In the genomic region with DNA sequence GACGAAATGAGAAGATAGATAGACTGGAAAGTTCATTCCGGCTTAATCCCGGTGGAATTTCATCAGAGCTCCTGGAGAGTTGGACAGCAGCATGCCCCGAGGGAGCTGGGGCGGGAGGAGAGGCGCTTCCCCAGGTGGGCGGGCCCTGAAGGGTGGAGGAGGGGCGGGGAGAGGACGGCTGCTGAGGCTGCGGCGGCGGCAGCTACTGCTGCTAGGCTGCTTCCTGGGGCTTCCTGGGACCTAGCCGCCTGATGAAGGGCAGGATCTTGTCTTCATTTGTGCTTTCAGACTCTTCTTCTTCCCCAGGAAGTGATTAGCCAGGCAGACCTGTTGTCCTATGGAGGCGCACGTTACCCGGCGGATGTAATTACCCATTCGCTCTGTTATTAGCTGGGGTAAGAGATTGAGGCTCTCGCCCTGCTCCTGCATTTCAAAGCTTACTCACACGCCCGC, we compare ENCODE assay signal across 8 mouse cellular contexts.
DNase-seq lines count a peak whose midpoint lies in the region; ATAC-seq lines count a peak whose summit lies in the region.

No protein-coding gene starts in this region.

- DNase-seq in spleen, adult 18-20 months = peak; percentile 29 to 52
- no peak for DNase-seq in spleen, postnatal 4 days (ENCODE audit: low spot score in 2 of 2)
- peak; percentile 79 for DNase-seq in embryonic facial prominence, embryonic 10.5 days (ENCODE audit: low spot score)
- peak; percentile 45 to 47 for DNase-seq in kidney, adult 8-10 months
- peak; percentile 38 for DNase-seq in splenic B cell, adult 2 months (ENCODE audit: low read depth, low spot score)
- no peak for DNase-seq in frontal cortex, postnatal 25 days (ENCODE audit: low spot score in 2 of 2)

- H3K4me3 ChIP-seq in embryonic facial prominence, embryonic 10.5 days = peak overlapping the region; percentile 53
- peak overlapping the region; percentile 37 for H3K4me3 ChIP-seq in heart, embryonic 11.5 days (ENCODE audit: low read depth, low read length)
- peak overlapping the region; percentile 35 for H3K4me3 ChIP-seq in lung, embryonic 16.5 days (ENCODE audit: low read length)

- ATAC-seq in heart, embryonic 11.5 days (replicated peaks; ENCODE audit: insufficient number of reproducible peaks, low FRiP score, low TSS enrichment) = no peak
- peak; percentile 58; the same call in 1 of the 2 replicates for ATAC-seq in lung, embryonic 16.5 days (ENCODE audit: low read depth)

- peaks cover 71% of the 10 kb centered on the region for H3K4me1 ChIP-seq in embryonic facial prominence, embryonic 10.5 days
- peaks cover 11% of the 10 kb centered on the region; the same call in 1 of the 2 replicates for H3K4me1 ChIP-seq in heart, embryonic 11.5 days (ENCODE audit: control insufficient read depth, insufficient read depth, low read length)
- H3K4me1 ChIP-seq in lung, embryonic 16.5 days (replicated peaks; ENCODE audit: control insufficient read depth, insufficient read depth, low read length) = peaks cover 12% of the 10 kb centered on the region

- H3K27me3 ChIP-seq in embryonic facial prominence, embryonic 10.5 days (replicated peaks; ENCODE audit: low read depth, poor library complexity, severe bottlenecking) = peaks cover 65% of the 10 kb centered on the region
- H3K27me3 ChIP-seq in heart, embryonic 11.5 days (ENCODE audit: control insufficient read depth, insufficient read depth, low read length) = peaks cover 59% of the 10 kb centered on the region
- peaks cover 38% of the 10 kb centered on the region for H3K27me3 ChIP-seq in lung, embryonic 16.5 days (ENCODE audit: control insufficient read depth, insufficient read depth, low read depth, low read length)
- no peaks in the 10 kb centered on the region for H3K27me3 ChIP-seq in splenic B cell, adult 2 months (ENCODE audit: control insufficient read depth, insufficient read depth, low read length, poor library complexity, severe bottlenecking)

- 0 out of 2 replicates have a peak, but pooled peaks cover 2% of the 10 kb centered on the region for H3K9me3 ChIP-seq in embryonic facial prominence, embryonic 10.5 days
- no peaks in the 10 kb centered on the region for H3K9me3 ChIP-seq in heart, embryonic 11.5 days (replicated peaks; ENCODE audit: control insufficient read depth, low read length)
- no peaks in the 10 kb centered on the region for H3K9me3 ChIP-seq in lung, embryonic 16.5 days (ENCODE audit: control insufficient read depth, low read length)

- H3K36me3 ChIP-seq in embryonic facial prominence, embryonic 10.5 days (replicated peaks) = no peaks in the 10 kb centered on the region
- H3K36me3 ChIP-seq in heart, embryonic 11.5 days (ENCODE audit: control insufficient read depth, insufficient read depth, low read length) = no peaks in the 10 kb centered on the region
- no peaks in the 10 kb centered on the region for H3K36me3 ChIP-seq in lung, embryonic 16.5 days (ENCODE audit: control insufficient read depth, insufficient read depth, low read length)
- H3K36me3 ChIP-seq in splenic B cell, adult 2 months (ENCODE audit: control insufficient read depth, insufficient read depth, low read length, poor library complexity, severe bottlenecking) = no peaks in the 10 kb centered on the region

- under 1% methylated on average over 21 of the region's 21 CpGs for WGBS in embryonic facial prominence, embryonic 10.5 days
- 1% methylated on average over 21 of the region's 21 CpGs for WGBS in heart, embryonic 11.5 days (ENCODE audit: insufficient replicate concordance)
- WGBS in lung, embryonic 16.5 days = under 1% methylated on average over 21 of the region's 21 CpGs

- H3K9ac ChIP-seq in heart, embryonic 11.5 days (ENCODE audit: low read depth, low read length) = peak overlapping the region; percentile 24; the same call in 1 of the 2 replicates
- H3K9ac ChIP-seq in lung, embryonic 16.5 days (ENCODE audit: low read length) = 0 out of 2 replicates have a peak overlapping the region, but pooled peaks have one; percentile 8

- H3K4me2 ChIP-seq in heart, embryonic 11.5 days = peak overlapping the region; percentile 61
- peak overlapping the region; percentile 49 for H3K4me2 ChIP-seq in lung, embryonic 16.5 days (ENCODE audit: low read depth, low read length)

- H3K27ac ChIP-seq in embryonic facial prominence, embryonic 10.5 days (replicated peaks) = peak overlapping the region; percentile 37
- H3K27ac ChIP-seq in heart, embryonic 11.5 days (ENCODE audit: low read depth, low read length) = no peak overlapping the region
- H3K27ac ChIP-seq in lung, embryonic 16.5 days (ENCODE audit: low read length) = no peak overlapping the region

Comparison
In these comparisons a context has a peak if more than half of its experiments do, and no peak if none do; other contexts are left out.
1. DNase-seq: peak in spleen, adult 18-20 months (2 of 2), embryonic facial prominence, embryonic 10.5 days (single experiment), kidney, adult 8-10 months (2 of 2) and splenic B cell, adult 2 months (single experiment); none in spleen, postnatal 4 days (0 of 2) and frontal cortex, postnatal 25 days (0 of 2).
2. Peak in every context shown above with its lines, with median percentiles within 50 percentile points of each other: H3K4me3 ChIP-seq.